Mouse (Mus musculus) small intestine, adult 2 months (tissue): ENCODE data around the gene Jam2. TPM values are rescaled to one million over a fixed set of nuclear protein-coding genes. Genes with fewer than 3 reads are reported as not detected.
A peak's percentile ranks its signal among the peaks of the same experiment; 100 is the strongest.

Experiments used
- H3K27ac ChIP-seq: fragments of 200-500 bp; 2 replicates; pipeline ENCODE4 v1.5.1; 2012; ENCODE audit warnings: low read depth, low read length, control low read depth, inconsistent platforms; ENCODE audit not compliant: insufficient read depth
- H3K27me3 ChIP-seq: fragments of 200-500 bp; 2 replicates; pipeline ENCODE4 v1.6.1; 2012; ENCODE audit warnings: mild to moderate bottlenecking, moderate library complexity, low read length, inconsistent platforms; ENCODE audit not compliant: control insufficient read depth, insufficient read depth
- H3K36me3 ChIP-seq: fragments of 200-500 bp; 2 replicates; pipeline ENCODE4 v1.6.1; 2012; ENCODE audit warnings: mild to moderate bottlenecking, low read length, control low read depth, inconsistent platforms; ENCODE audit not compliant: control insufficient read depth, insufficient read depth
- H3K4me1 ChIP-seq: fragments of 200-500 bp; 2 replicates; pipeline ENCODE4 v1.6.1; 2012; ENCODE audit warnings: low read length, inconsistent platforms, mixed read lengths; ENCODE audit not compliant: control insufficient read depth, insufficient read depth, insufficient read length
- H3K4me3 ChIP-seq: fragments of 200-500 bp; 2 replicates; pipeline ENCODE4 v1.5.1; 2012; ENCODE audit warnings: low read depth, mild to moderate bottlenecking, control low read depth, inconsistent platforms, low read length, moderate library complexity
- CTCF ChIP-seq: fragments of 200-500 bp; IDR thresholded peaks from 2 replicates; pipeline ENCODE4 v1.5.1; 2012; ENCODE audit warnings: low read depth, mild to moderate bottlenecking, control low read depth, inconsistent platforms, low read length, moderate library complexity, mixed read lengths; ENCODE audit not compliant: insufficient replicate concordance, insufficient read length; ENCODE audit errors: extremely low read depth
- POLR2A ChIP-seq: fragments of 200-500 bp; IDR thresholded peaks from 2 replicates; pipeline ENCODE4 v1.6.1; 2012; ENCODE audit warnings: low read depth, mild to moderate bottlenecking, control low read depth, inconsistent platforms, low read length, moderate library complexity
- WGBS: fragments of 180-500 bp; shearing (Covaris S2); methylation state at CpG from one replicate; pipeline ENCODE4 v1.1.7; 2018; 5-methylcytosine and 5-hydroxymethylcytosine counted together
- polyA plus RNA-seq: library from polyadenylated mRNA; depleted of rRNA; stranded (reverse); fragments of >200 nt; gene quantifications from 2 replicates; pipeline ENCODE4 v1.2.3, GENCODE M21; 2012

Gene Jam2
- polyA plus RNA-seq, 1 experiment, result 2.8 TPM

- Histone ChIP-seq H3K36me3 (no peaks in the 10 kb centered on the region), H3K27me3 (no peaks in the 10 kb centered on the region), H3K27ac (no peak overlapping the region), H3K4me1 (0 out of 2 replicates have a peak, but pooled peaks cover 2% of the 10 kb centered on the region), H3K4me3 (no peak overlapping the region)
- TF ChIP-seq CTCF (no peak), POLR2A (no peak)
- 47% methylated on average over 7 of the region's 7 CpGs for WGBS
Observed at GRCm38 (mm10) chr16:84784966-84785365, 11.0 kb downstream of the Jam2 start.

DNA sequence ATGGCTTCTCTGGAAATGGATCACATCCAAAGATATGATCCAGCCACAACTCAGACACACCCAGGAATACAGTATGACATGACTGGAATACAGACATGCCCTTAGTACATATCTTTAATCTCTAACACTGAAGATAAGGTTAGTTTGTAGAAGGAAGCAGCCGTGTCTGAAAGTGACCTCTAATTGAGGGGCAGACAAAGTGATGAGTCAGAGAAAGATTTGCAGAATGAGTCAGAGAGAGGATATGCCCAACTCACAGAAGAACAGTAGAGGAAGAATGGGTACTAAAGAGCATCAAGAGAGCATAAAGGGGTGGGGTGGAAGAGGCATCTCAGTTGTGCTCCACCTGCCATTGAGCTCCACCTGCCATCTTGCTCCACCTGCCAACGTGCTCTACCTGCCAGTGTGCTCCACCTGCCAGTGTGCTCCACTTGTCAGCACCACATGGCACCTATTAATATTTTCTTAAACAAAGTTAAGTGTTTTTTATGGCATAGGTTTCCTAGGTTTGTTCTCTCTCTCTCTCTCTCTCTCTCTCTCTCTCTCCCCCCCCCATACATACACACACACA is 16.8 kb downstream of the Jam2 start:
- H3K27me3 ChIP-seq, result no peaks in the 10 kb centered on the region
- H3K4me1 ChIP-seq, result 0 out of 2 replicates have a peak, but pooled peaks cover 2% of the 10 kb centered on the region
- TF ChIP-seq POLR2A (no peak), CTCF (no peak)
- no peaks in the 10 kb centered on the region for H3K36me3 ChIP-seq
- no peak overlapping the region for H3K4me3 ChIP-seq
- WGBS, result 52% methylated on average over 2 of the region's 2 CpGs
- H3K27ac ChIP-seq, result no peak overlapping the region

GRCm38 (mm10) chr16:84793401-84793800 is 19.5 kb downstream of the Jam2 start:
- 91% methylated on average over 14 of the region's 14 CpGs for WGBS
- no peak overlapping the region for H3K27ac ChIP-seq
- TF ChIP-seq CTCF (no peak), POLR2A (no peak)
- H3K4me1 ChIP-seq, result no peaks in the 10 kb centered on the region
- no peaks in the 10 kb centered on the region for H3K27me3 ChIP-seq
- H3K36me3 ChIP-seq, result no peaks in the 10 kb centered on the region
- H3K4me3 ChIP-seq, result no peak overlapping the region

DNA sequence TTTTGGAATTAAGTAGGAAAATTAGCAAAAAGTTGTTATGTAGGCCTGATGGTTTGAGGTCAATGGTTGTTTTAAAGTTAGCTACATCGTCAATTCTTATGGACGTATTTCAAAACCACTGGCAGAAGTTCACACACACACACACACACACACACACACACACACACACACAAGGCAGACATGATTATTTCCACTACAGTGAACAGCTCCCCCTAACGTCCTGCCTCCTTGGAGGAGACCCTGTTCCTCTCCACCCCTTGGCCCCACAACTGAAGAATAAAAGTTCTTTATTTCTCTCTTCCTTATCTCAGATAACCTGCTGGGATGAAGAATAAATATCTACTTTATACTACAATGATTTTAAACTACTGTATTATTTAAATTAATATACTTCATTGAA is 21.4 kb downstream of the Jam2 start:
- no peaks in the 10 kb centered on the region for H3K27me3 ChIP-seq
- no peaks in the 10 kb centered on the region for H3K36me3 ChIP-seq
- no peaks in the 10 kb centered on the region for H3K4me1 ChIP-seq
- WGBS, result 42% methylated on average over 3 of the region's 3 CpGs
- TF ChIP-seq CTCF, result no peak
- no peak for TF ChIP-seq POLR2A
- no peak overlapping the region for H3K4me3 ChIP-seq
- H3K27ac ChIP-seq, result no peak overlapping the region

- Histone ChIP-seq H3K27me3 (no peaks in the 10 kb centered on the region), H3K36me3 (no peaks in the 10 kb centered on the region), H3K4me1 (no peaks in the 10 kb centered on the region), H3K4me3 (no peak overlapping the region), H3K27ac (no peak overlapping the region)
- TF ChIP-seq POLR2A, result no peak
- no peak for TF ChIP-seq CTCF
- WGBS, result 86% methylated on average over 9 of the region's 9 CpGs
Observed at GRCm38 (mm10) chr16:84796678-84797077, 22.8 kb downstream of the Jam2 start.

DNA sequence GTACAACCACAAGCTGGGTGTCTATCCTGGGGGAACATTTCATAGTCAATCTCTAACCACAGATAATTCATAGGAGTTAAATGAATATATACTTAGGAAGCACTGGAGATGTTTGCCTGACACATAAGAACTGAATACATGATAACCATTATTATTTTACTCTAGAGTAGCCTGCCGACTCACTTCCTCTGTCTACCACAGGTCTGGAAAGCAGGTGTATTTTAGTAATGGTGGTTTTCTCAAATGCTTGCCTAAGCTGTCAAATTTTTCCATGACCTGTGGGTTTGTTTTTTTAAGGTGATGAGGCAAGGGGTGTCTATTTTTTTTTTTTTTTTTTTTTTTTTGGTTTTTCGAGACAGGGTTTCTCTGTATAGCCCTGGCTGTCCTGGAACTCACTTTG is 26.1 kb downstream of the Jam2 start:
- no peak overlapping the region for H3K27ac ChIP-seq
- no peak overlapping the region for H3K4me3 ChIP-seq
- peaks cover 8% of the 10 kb centered on the region for H3K4me1 ChIP-seq
- WGBS, result 89% methylated on average over 2 of the region's 2 CpGs
- no peak for TF ChIP-seq CTCF
- no peak for TF ChIP-seq POLR2A
- no peaks in the 10 kb centered on the region for H3K27me3 ChIP-seq
- H3K36me3 ChIP-seq, result no peaks in the 10 kb centered on the region

GRCm38 (mm10) chr16:84802217-84802616 is 28.3 kb downstream of the Jam2 start:
- H3K27ac ChIP-seq, result peak overlapping the region; percentile 44
- WGBS, result 17% methylated on average over 6 of the region's 6 CpGs
- TF ChIP-seq CTCF (no peak), POLR2A (no peak)
- peaks cover 12% of the 10 kb centered on the region for H3K4me1 ChIP-seq
- no peaks in the 10 kb centered on the region for H3K36me3 ChIP-seq
- no peak overlapping the region for H3K4me3 ChIP-seq
- no peaks in the 10 kb centered on the region for H3K27me3 ChIP-seq

DNA sequence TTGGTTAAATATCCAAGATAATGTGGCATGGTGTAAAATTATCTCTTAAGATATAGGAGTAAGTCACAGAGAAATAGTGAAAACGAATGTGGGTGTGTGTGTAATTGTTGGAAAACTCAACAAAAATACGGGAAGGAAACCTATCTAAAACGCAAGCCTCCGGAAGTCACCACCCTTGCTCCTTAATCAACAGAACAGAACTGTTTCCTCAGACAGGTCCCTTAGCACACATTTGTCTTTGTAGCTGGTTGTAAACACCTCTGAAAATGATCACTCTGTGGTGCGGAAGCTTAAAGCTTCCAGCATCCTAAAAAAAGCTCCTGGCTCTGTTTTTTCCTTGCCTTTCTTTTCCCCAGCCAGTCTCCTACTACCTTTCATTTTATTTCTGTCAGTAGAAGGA is 30.9 kb downstream of the Jam2 start:
- Histone ChIP-seq H3K27ac (no peak overlapping the region), H3K36me3 (no peaks in the 10 kb centered on the region), H3K4me3 (no peak overlapping the region), H3K27me3 (no peaks in the 10 kb centered on the region), H3K4me1 (peaks cover 12% of the 10 kb centered on the region)
- 74% methylated on average over 5 of the region's 5 CpGs for WGBS
- no peak for TF ChIP-seq POLR2A
- TF ChIP-seq CTCF, result no peak
